Mouse (Mus musculus) left cerebral cortex, postnatal 4 days (tissue): ENCODE results near the gene Riok2. TPM values are rescaled to one million over a fixed set of nuclear protein-coding genes. Genes with fewer than 3 reads are reported as not detected.
"Not testable (repeated sequence)": the region's sequence is repeated elsewhere in the genome, so short reads cannot be mapped to it uniquely, and the experiment has no call there.

Source experiments
- DNase-seq: peaks from one replicate; pipeline ENCODE4 v3.0.0-alpha.2; 2022
- intact Hi-C: fragments of 180-260 bp; cut with DNase I; formaldehyde crosslinking; loops from one replicate; pipeline ENCODE4 v1.15.1; 2025
- total RNA-seq, 2 experiments: library from RNA; stranded (reverse); gene quantifications; 2 replicates each; pipeline ENCODE4 v1.2.3; 2021

Riok2 gene
- total RNA-seq: 10 to 100 TPM; 20.1 to 20.9 TPM

GRCm38 (mm10) chr17:17373918-17374910 is at the start of gene Riok2:
TSS of gene Riok2 (plus strand) at chr17:17374309.
- DNase-seq: peak; percentile 94
- intact Hi-C loops: no loop called here

GRCm38 (mm10) chr17:17326022-17326421 is 48.1 kb upstream of the Riok2 start:
- intact Hi-C loops, DNase-seq: not testable (repeated sequence)

GRCm38 (mm10) chr17:17326636-17327035 is 47.5 kb upstream of the Riok2 start:
- DNase-seq: no peak
- intact Hi-C loops: no loop called here

- intact Hi-C loops, DNase-seq: not testable (repeated sequence)
Observed at GRCm38 (mm10) chr17:17345374-17346183, 28.5 kb upstream of the Riok2 start.

GRCm38 (mm10) chr17:17346281-17346680 is 27.8 kb upstream of the Riok2 start:
- intact Hi-C loops, DNase-seq: not testable (repeated sequence)

GRCm38 (mm10) chr17:17373550-17373917 is 575 bp upstream of the Riok2 start:
- intact Hi-C loops: no loop called here
- DNase-seq: no peak

- DNase-seq: no peak
- intact Hi-C loops: no loop called here
Observed at GRCm38 (mm10) chr17:17375581-17375980, 1.5 kb downstream of the Riok2 start.

- no peak for DNase-seq
- intact Hi-C loops: no loop called here
Observed at GRCm38 (mm10) chr17:17383703-17384102, 9.6 kb downstream of the Riok2 start.

GRCm38 (mm10) chr17:17384502-17384901 is 10.4 kb downstream of the Riok2 start:
- DNase-seq: no peak
- intact Hi-C loops: no loop called here

- intact Hi-C loops: no loop called here
- no peak for DNase-seq
Observed at GRCm38 (mm10) chr17:17386117-17386516, 12.0 kb downstream of the Riok2 start.

- intact Hi-C loops: loop anchor here (5.0 to 10.0 kb wide), 2 partner anchors 173 to 360 kb away; no protein-coding TSS in a partner anchor
- DNase-seq: no peak
Observed at GRCm38 (mm10) chr17:17391823-17392222, 17.7 kb downstream of the Riok2 start.

GRCm38 (mm10) chr17:17392863-17393262 is 18.8 kb downstream of the Riok2 start:
- intact Hi-C loops: loop anchor here (5.0 to 10.0 kb wide), 2 partner anchors 172 to 359 kb away; no protein-coding TSS in a partner anchor
- no peak for DNase-seq

GRCm38 (mm10) chr17:17393300-17393699 is 19.2 kb downstream of the Riok2 start:
- intact Hi-C loops: loop anchor here (5.0 to 10.0 kb wide), 2 partner anchors 172 to 359 kb away; no protein-coding TSS in a partner anchor
- DNase-seq: peak; percentile 9

- peak; percentile 75 for DNase-seq
- intact Hi-C loops: loop anchor here (2.0 to 10.0 kb wide), 3 partner anchors 170 to 358 kb away; no protein-coding TSS in a partner anchor
Observed at GRCm38 (mm10) chr17:17394336-17394735, 20.2 kb downstream of the Riok2 start.

GRCm38 (mm10) chr17:17396869-17397268 is 22.8 kb downstream of the Riok2 start:
- DNase-seq: no peak
- intact Hi-C loops: loop anchor here (10.0 kb wide), 1 partner anchor 168 kb away; no protein-coding TSS in a partner anchor

- intact Hi-C loops: loop anchor here (10.0 kb wide), 1 partner anchor 166 kb away; no protein-coding TSS in a partner anchor
Observed at GRCm38 (mm10) chr17:17398664-17399063, 24.6 kb downstream of the Riok2 start.

GRCm38 (mm10) chr17:17402222-17403004 is 28.3 kb downstream of the Riok2 start, which contains the start of gene Lix1:
TSS of gene Lix1 (plus strand) at chr17:17402672.
- DNase-seq: peak; percentile 64
- intact Hi-C loops: no loop called here

More at GRCm38 (mm10) chr17:17398664-17399063, 24.6 kb downstream of the Riok2 start:
- no peak for DNase-seq

- DNase-seq: no peak
- intact Hi-C loops: no loop called here
Observed at GRCm38 (mm10) chr17:17403038-17403437, 28.9 kb downstream of the Riok2 start.

- intact Hi-C loops: no loop called here
- DNase-seq: no peak
Observed at GRCm38 (mm10) chr17:17403578-17404112, 29.5 kb downstream of the Riok2 start.
